Mouse (Mus musculus) CH12.LX (cell line): ENCODE data around the gene 4930564D02Rik.

Experiments used
- CTCF ChIP-seq, 2 experiments: IDR thresholded peaks in 1 of 2; conservative IDR thresholded peaks in 1 of 2; 2 replicates each; pipeline ENCODE4 v1.5.1; 2011 to 2012; ENCODE audit warnings: low read depth in 2 of 2, low read length in 2 of 2, improper control_type of control experiment in 1 of 2, inconsistent platforms in 1 of 2, mild to moderate bottlenecking in 1 of 2, moderate library complexity in 1 of 2
- SIN3A ChIP-seq: IDR thresholded peaks from 2 replicates; pipeline ENCODE4 v1.6.1; 2012; ENCODE audit warnings: low read length, improper control_type of control experiment, inconsistent platforms

DNA sequence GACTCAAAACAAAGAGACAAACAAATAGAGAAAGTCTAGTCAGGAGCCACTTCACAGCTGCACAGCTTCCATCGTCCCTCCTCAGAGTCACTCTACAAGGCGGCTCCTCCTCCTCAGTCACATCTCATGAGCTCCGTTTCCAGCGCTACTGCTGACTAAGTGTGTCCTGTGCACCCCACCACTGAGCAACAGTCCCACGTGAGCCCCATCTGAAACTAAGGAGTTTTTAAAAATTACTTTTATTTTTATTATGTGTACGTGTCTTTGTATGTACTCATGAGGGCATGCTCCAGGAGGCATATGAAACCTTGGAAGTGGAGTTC lies 47.9 kb upstream of the 4930564D02Rik start:
- no peak for TF ChIP-seq SIN3A
- TF ChIP-seq CTCF (conservative IDR thresholded peaks at IDR 0.05 in 1 of 2, IDR thresholded peaks at IDR 0.05 in 1 of 2; ENCODE audit: low read depth in 2 of 2, low read length in 2 of 2), result no peak
